Mouse (Mus musculus) frontal cortex, postnatal 14 days (tissue): ENCODE measurements around the gene Psmb9.

Experiments used
- DNase-seq, 2 experiments: peaks; one replicate each; pipeline ENCODE4 v3.0.0; 2022; ENCODE audit warnings: low spot score in 2 of 2

Gene Psmb9

DNA sequence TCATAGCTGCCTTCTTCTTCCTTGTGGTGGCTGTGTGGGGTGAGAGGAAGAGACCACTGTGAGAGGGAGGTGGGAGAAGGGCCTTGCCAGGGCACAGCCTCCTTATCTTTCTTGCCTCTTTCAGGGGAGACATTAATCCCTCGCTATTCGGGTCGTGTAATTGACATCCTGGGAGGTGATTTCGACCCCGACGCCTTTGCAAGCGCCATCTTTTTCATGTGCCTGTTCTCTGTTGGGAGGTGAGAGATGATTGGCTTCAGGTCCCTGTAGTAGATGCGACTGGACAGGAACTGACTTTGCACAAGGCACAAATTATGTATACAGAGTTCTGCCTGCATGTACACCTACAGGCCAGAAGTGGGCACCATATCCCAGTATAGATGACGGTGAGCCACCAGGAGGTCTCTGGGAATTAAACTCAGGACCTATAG lies 18.2 kb upstream of the Psmb9 start:
- DNase-seq: no peak

DNA sequence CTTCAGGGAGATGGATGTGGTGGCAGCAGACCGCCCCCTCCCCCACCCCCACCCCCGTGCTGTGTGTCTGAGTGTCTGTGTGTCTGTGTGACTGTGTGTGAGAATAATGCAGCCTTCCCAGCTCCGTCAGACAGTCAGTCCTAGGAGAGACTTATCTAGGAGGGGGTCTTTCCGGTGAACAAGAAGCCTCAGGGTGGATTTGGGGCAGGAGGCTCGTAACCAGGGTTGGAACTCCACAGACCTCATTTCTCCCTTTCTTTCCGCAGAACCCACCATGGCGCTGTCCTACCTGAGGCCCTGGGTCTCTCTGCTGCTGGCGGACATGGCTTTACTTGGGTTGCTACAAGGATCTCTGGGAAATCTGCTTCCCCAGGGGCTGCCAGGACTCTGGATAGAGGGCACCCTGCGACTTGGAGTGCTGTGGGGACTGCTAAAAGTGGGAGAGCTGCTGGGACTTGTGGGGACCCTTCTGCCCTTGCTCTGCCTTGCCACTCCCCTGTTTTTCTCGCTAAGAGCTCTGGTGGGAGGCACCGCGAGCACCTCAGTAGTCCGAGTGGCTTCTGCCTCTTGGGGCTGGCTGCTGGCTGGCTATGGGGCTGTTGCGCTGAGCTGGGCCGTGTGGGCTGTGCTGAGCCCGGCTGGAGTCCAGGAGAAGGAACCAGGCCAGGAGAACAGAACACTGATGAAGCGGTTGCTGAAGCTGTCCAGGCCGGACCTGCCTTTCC lies 17.6 kb upstream of the Psmb9 start:
- DNase-seq: no peak

DNA sequence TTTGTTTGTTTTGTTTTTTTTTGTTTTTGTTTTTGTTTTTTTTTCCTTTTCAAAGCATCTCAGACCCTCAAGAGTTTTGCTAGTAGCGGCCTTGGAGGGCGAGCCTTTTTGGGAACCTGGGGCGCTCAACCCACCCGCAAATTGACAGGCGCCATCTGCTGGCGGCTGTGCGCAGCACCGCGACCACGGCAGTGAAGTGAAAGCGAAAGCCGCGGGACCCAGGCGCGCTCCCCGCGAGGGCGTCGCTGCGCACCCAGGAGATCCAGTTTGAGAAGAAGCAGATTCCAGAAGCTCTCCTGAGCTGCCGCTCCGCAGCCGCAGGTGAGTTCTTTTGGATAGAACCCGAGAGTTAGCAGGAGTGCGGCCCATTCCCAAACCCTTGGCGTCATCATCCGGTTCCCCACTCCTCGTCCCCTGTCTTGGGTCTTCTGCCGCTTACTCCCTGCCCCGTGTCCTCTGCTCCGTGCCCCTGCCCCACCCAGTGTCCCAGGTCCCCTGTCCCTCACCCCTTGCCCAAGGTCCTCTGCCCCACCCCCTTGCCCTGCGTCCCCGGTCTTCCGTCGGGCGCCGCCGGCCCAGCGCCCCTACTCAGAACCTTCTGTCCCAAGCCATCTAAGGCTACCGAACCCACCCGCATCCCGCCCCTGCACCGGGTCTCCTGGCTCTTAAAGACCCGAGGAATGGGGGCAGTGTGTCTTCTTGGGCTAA lies 16.9 kb upstream of the Psmb9 start:
- peak; percentile 51 to 77 for DNase-seq

DNA sequence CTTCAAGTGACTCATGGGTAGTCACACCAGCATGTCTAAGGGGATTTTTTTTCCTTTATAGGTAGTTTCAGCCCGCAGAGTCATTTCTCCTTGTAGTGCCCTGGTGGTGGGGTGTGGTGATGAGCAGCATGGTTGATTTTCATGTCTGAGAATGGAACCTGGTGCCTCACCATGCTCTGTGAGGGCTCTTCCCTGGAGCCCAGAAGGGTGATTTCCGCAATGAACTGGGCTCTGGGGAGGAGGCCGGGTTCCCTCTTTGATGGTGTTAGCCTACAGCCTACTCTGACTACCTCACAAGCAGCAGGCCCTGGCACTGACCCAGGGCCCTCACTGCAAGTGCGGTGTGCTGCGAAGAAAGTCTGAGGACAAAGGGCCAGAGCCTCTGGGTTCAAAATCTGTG lies 15.9 kb upstream of the Psmb9 start, which contains the start of gene Tap2:
Gene Tap2, plus strand, starts transcription at position 84 of the 400 bp plus-strand sequence.
- no peak for DNase-seq

DNA sequence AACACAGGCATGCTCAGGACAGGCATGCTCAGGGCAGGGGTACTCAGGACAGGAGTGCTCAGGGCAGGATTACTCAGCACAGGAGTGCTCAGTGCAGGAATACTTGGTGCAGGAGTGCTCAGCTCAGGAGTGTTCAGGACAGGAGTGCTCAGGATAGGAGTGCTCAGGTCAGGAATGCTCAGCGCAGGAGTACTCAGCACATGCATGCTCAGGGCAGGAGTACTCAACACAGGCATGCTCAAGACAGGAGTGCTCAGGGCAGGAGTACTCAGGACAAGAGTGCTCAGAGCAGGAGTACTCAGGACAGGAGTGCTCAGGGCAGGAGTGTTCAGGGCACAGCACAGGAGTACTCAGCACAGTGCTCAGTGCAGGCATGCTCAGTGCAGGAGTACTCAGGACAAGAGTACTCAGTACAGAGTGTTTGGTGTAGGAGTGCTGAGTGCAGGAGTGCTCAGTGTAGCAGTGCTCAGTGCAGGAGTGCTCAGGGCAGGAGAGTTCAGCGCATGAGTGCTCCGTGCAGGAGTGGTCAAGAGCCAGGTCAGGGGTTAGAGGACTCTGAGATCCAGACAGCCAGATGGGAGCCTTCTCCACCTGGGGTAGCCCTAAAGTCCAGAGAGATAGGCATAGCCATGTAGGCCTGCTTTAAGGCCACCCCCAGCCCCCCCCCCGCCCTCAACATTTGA lies 15.3 kb upstream of the Psmb9 start:
- DNase-seq: no peak

DNA sequence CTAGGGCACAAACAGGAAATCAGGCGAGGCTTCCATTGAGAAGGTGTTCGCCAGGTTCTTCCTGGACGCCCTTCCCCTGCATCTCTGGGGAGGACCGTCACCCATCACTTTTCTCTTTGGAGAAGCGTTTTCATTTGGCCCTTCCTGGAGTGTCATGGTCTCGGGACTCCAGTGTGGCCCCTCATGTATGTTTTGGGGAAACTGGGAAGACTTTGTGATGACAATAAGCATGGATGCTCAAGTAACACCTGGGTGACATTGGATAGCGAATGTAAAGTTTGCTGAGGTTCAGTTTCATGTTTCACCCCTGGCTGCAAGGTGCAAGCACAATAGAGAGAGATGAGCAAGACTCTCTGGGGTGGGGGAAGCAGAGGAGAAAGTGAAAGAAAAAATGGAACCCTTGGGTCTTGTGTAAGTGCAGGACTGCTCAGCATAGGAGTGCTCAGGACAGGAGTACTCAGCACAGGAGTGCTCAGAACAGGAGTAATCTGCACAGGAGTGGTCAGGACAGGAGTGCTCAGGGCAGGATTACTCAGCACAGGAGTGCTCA lies 14.0 kb upstream of the Psmb9 start:
- DNase-seq: no peak

DNA sequence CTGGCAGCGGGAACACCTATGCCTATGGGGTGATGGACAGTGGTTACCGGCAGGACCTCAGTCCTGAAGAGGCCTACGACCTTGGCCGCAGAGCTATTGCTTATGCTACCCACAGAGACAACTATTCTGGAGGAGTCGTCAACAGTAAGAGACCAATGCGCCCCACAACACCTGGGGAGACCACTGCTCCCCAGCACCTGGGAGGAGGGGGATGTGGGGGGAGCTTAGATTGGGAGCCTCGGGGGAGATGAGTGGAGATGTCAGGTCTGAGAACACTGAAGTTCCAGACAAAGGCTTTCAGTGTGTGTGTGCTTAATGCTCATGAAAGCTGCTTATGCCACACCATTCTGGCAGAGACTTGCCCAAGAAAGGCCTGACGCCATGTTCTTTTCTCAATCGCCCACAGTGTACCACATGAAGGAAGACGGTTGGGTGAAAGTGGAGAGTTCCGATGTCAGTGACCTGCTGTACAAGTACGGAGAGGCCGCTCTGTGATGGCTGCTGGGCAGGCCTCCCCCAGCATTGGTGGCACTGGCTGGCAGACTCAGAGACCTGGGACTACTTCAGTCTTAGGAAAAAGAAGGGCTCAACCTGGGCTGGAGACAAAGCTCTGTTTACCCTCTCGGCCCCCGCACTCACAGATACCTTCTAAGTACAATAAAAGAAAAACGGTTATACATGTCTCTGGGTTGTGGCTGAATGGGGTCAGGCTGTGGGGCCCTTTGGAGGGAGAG lies 13.4 kb upstream of the Psmb9 start:
- no peak for DNase-seq

DNA sequence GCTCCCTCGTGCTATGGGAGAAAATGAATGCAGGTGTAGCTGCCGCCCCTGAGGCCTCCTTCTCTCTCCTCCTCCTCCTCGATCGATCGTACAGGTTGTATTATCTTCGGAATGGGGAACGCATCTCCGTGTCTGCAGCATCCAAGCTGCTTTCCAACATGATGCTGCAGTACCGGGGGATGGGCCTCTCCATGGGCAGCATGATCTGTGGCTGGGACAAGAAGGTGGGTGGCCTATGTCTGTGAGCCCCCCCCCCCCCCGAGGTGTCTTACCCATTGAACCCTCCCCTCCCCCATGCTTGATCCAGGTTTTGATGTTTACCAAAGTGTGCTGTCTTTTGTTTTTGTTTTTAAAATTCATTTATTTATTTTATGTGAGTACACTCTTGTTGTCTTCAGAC lies 12.5 kb upstream of the Psmb9 start:
- no peak for DNase-seq

DNA sequence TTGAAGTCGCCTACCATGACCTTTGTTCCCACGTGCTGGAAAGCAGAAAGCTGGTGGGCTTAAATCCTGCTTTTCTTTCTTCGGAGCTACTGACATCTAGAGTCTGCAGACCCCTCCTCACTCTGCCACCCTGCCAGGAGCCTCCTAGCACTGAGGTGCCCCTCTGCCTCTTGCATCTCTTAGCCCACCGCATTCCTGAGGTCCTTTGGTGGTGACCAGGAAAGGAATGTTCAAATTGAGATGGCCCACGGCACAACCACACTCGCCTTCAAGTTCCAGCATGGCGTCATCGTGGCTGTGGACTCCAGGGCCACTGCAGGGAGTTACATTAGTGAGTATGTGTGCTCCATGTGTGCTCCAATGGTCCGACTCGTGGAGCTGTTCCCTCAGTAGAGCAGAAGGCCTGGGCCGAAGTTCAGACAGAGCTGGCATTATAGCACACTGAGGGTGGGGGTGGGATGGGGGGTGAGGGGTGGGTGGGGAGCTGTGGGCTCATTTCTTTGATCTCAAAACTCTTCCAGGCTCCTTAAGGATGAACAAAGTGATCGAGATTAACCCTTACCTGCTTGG lies 11.6 kb upstream of the Psmb9 start:
- no peak for DNase-seq

DNA sequence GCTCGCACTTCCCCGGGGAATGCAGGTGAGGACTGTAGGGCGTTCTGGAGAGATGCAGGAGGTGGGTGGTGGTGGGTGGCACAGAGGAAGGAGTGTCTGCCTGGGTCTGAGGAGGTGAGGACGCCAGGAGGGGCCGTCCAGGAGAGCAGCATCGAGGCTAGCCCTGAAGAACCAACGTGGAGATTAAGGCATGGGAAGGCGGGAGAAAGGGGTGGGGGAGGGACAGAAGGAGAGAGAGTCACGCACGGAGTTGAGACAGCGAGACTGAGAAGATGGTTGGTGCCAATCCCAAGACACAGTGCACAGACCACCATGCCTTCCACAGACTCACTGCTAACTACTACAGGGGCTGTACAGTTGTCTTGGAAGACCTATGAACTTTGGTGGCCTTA lies 11.0 kb upstream of the Psmb9 start:
- DNase-seq: no peak

DNA sequence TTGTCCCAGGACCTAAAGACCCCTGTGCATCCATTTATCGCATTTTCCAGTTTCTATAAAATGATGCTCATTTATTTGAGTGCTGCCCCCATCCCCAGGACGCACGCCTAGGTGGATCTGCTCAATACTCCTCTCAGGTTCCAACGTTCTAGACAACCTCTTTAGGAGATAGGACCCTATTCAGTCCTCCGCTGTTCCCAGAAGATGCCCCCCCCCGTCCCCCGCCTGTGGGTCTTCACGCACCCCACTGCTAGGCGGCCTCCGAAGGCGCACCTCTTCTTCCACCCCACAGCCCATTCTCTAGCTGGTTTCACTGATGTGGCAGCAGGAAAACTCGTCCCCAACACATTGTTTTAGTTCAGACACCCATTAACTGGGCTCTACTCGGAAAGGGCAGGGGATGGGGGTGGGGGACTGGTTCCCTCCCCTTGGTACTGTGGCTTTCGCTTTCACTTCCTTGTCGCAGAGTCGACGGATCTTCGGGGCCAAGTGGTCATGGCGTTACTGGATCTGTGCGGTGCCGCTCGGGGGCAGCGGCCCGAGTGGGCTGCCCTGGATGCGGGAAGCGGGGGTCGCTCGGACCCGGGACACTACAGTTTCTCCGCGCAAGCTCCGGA lies 10.4 kb upstream of the Psmb9 start:
- no peak for DNase-seq

DNA sequence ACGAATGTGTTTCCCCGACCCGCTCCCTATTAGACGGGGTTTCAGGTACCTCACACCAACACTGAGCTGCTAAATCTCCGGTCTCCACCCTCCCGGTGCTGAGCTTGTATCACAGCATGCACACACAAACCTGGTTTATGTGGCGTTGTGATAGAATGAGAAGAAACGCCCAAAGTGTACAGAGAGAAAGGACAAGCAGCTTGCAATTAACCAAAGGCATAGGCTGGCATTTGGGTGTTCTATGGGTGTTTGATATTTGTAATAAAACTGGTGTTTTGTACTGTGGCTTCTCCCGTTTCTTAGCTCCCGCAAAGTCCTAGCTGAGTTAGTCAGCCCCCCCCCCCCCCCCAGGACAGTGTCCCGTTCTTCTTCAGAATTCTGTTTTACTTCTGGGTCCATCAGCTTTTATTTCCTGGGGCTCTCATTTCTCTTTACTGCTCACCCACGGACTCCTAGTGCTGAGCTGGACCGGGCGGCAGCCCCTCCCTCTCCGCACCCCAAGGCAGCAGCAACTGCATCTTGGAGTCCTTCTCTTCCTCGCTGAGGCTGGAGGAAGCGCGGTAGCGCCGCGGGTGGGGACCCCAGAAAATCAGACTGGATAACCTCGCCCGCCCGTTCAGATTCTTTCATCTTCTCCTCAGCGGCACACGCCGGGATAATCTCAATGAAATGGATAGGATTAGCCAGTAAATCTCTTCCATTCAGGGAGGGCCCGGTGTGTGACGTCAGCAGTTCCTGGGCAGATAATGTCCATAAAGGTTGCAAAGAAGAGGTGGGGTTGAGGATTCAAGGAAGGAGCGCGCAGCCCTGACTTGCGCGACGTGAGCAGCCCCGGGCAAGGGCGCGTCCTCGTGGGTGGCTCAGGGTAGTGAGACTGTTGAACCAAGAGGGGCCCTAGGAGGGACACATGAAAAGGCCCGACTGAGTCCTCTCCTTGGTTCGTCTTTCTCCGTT lies 9.7 kb upstream of the Psmb9 start, which contains the start of gene Psmb8:
Gene Psmb8, plus strand, starts transcription at position 781 of the 954 bp plus-strand sequence.
- DNase-seq: peak; percentile 78 to 82

DNA sequence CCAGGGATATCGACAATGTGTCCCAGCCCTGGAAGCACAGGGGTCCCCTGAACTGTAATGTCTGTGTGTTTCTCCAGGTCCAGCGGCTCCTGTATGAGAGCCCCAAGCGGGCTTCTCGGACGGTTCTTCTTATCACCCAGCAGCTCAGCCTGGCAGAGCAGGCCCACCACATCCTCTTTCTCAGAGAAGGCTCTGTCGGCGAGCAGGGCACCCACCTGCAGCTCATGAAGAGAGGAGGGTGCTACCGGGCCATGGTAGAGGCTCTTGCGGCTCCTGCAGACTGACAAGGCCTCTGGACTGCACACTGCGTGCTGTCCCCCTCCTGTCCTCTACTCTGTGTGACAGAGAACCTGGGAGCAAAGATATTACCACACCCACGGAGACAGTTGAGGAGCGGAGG lies 8.9 kb upstream of the Psmb9 start:
- no peak for DNase-seq

DNA sequence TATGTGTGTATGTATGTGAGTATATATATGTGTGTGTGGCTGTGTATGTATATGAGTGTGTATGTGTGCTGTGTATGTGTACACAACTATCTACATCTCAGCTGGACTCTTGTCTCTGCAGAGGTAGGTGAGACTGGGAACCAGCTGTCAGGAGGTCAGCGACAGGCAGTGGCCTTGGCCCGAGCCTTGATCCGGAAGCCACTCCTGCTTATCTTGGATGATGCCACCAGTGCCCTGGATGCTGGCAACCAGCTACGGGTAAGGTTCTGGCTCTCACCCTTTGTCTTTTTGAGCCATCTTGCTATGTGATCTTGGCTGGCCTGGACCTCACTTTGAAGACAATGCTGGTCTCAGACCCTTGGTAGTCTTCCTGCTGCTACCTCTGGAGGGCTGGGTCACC lies 7.2 kb upstream of the Psmb9 start:
- no peak for DNase-seq

DNA sequence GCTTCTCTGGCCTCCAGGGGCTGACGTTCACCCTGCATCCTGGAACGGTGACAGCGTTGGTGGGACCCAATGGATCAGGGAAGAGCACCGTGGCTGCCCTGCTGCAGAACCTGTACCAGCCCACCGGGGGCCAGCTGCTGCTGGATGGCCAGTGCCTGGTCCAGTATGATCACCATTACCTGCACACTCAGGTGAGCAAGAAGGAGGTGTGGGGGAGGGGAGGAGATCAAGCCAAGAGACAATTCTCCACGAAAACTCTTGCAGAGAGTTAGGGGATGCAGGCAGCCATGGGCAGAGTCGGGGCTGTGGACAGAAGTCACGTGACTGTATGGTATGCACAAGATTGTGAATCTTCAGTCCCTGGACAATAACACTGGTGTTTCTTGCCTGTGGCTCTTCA lies 5.9 kb upstream of the Psmb9 start:
- no peak for DNase-seq

DNA sequence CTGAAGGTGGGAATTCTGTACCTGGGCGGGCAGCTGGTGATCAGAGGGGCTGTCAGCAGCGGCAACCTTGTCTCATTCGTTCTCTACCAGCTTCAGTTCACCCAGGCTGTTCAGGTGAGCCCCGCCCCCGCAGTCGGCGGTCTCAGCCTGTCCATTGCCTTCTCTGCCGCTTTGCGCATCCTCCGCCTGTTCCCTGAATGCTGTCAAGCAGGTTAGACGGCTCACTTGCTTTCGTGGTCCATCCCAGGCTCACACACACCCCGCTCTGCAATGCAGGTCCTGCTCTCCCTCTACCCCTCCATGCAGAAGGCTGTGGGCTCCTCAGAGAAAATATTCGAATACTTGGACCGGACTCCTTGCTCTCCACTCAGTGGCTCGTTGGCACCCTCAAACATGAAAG lies 5.3 kb upstream of the Psmb9 start:
- no peak for DNase-seq

DNA sequence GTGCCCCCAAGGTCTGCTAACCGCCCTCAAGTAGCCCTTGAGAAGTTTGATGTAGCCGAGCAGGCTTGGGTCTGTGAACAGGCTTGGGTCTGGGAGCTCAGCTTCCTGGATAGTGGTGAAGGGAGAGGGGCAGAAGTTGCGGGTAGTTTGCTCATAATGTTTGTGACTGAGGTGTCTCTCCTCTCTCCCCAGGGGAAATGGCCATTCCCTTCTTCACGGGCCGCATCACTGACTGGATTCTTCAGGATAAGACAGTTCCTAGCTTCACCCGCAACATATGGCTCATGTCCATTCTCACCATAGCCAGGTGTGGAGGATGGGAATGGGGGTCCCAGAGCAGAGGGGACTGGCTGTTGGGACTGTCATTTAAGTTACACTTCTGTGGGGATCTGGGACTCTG lies 1.4 kb upstream of the Psmb9 start:
- DNase-seq: no peak

DNA sequence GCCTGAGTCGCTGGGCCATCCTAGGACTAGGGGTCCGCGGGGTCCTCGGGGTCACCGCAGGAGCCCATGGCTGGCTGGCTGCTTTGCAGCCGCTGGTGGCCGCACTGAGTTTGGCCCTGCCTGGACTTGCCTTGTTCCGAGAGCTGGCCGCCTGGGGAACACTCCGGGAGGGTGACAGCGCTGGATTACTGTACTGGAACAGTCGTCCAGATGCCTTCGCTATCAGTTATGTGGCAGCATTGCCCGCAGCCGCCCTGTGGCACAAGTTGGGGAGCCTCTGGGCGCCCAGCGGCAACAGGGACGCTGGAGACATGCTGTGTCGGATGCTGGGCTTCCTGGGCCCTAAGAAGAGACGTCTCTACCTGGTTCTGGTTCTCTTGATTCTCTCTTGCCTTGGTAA lies 446 bp upstream of the Psmb9 start:
- no peak for DNase-seq

DNA sequence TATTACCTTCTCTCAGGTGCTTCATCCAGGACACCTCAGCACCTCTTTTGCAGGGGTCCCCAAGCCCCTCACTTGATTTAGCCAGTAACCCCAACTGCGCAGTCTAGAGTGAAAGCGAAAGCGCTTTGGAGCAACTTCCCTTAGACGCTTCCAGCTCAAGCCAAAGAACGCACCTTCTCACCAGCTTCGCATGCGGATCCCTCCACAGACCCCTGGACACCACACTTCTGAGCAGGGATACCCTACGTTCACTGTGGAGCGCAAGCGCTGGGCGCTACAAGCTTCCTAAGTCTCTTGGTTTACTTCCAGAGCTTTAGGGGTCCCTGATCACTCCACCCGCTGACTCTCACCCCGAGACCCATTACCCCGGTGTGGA lies 691 bp downstream of the Psmb9 start:
- DNase-seq: no peak

DNA sequence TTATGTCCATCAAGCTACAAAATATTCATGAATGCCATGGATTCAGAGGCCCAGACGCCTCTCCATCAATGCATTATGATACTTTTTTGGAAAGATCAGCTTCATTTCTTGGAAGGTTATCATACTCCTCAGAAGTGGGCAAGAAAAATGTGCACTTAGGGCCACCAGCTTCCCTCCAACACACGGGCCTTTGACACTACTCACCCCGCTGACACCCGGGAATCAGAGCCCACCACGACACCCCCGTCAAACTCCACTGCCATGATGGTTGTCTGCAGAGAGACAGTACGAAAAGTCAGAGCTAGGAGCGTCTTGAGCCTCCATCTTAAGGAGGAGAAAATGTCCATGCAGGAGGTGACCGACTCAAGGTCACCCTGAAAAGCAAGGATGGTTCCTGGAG lies 2.0 kb downstream of the Psmb9 start:
- DNase-seq: no peak
